Mouse (Mus musculus): ENCODE data around the gene Rnf169. TPM values are rescaled to one million over a fixed set of nuclear protein-coding genes. Genes with fewer than 3 reads are reported as not detected.

Gene Rnf169
- polyA plus RNA-seq (2014; fragmentation: Illumina TruSeq; extraction: RNeasy Lipid Tissue Mini Kit (QIAGEN cat#74804); ENCODE audit: low replicate concordance) = 4.3 TPM

GRCm38 (mm10) chr7:99980132-99980591 lies at the start of gene Rnf169:
Gene Rnf169, minus strand, starts transcription at chr7:99980448.

GRCm38 (mm10) chr7:100005790-100006189 lies 25.5 kb upstream of the Rnf169 start, which contains the start of gene Chrdl2:
Gene Chrdl2, plus strand, starts transcription at chr7:100006172.

Other genes starting within 250 kb of the Rnf169 start
- not detected for gene Olfr521, start 216.9 kb downstream of the Rnf169 start, polyA plus RNA-seq (2014; fragmentation: Illumina TruSeq; extraction: RNeasy Lipid Tissue Mini Kit (QIAGEN cat#74804); ENCODE audit: low replicate concordance)
- 6.9 TPM for gene Neu3, start 152.0 kb downstream of the Rnf169 start, polyA plus RNA-seq (2014; fragmentation: Illumina TruSeq; extraction: RNeasy Lipid Tissue Mini Kit (QIAGEN cat#74804); ENCODE audit: low replicate concordance)
- gene Xrra1, start 121.3 kb downstream of the Rnf169 start, polyA plus RNA-seq (2014; fragmentation: Illumina TruSeq; extraction: RNeasy Lipid Tissue Mini Kit (QIAGEN cat#74804); ENCODE audit: low replicate concordance) = not detected
- gene Spcs2, start 117.0 kb downstream of the Rnf169 start, polyA plus RNA-seq (2014; fragmentation: Illumina TruSeq; extraction: RNeasy Lipid Tissue Mini Kit (QIAGEN cat#74804); ENCODE audit: low replicate concordance) = 189 TPM
- gene Chrdl2, start 25.7 kb upstream of the Rnf169 start, polyA plus RNA-seq (2014; fragmentation: Illumina TruSeq; extraction: RNeasy Lipid Tissue Mini Kit (QIAGEN cat#74804); ENCODE audit: low replicate concordance) = not detected
- gene Pold3, start 141.1 kb upstream of the Rnf169 start, polyA plus RNA-seq (2014; fragmentation: Illumina TruSeq; extraction: RNeasy Lipid Tissue Mini Kit (QIAGEN cat#74804); ENCODE audit: low replicate concordance) = 24.2 TPM
- 13.8 TPM for gene Lipt2, start 178.8 kb upstream of the Rnf169 start, polyA plus RNA-seq (2014; fragmentation: Illumina TruSeq; extraction: RNeasy Lipid Tissue Mini Kit (QIAGEN cat#74804); ENCODE audit: low replicate concordance)
- 135 TPM for gene Kcne3, start 196.1 kb upstream of the Rnf169 start, polyA plus RNA-seq (2014; fragmentation: Illumina TruSeq; extraction: RNeasy Lipid Tissue Mini Kit (QIAGEN cat#74804); ENCODE audit: low replicate concordance)
- gene Pgm2l1, start 246.9 kb upstream of the Rnf169 start, polyA plus RNA-seq (2014; fragmentation: Illumina TruSeq; extraction: RNeasy Lipid Tissue Mini Kit (QIAGEN cat#74804); ENCODE audit: low replicate concordance) = 12.7 TPM